Mouse (Mus musculus) left cerebral cortex, adult 9 months (tissue): ENCODE data around the gene Kcnk15.

Experiments used
- DNase-seq, 2 experiments: peaks; one replicate each; pipeline ENCODE4 v3.0.0; 2022; ENCODE audit warnings: low spot score in 2 of 2

Kcnk15 gene

GRCm38 (mm10) chr2:163853461-163853901, at the start of gene Kcnk15:
Gene Kcnk15 (plus strand): TSS chr2:163853651.
- no peak for DNase-seq

DNA sequence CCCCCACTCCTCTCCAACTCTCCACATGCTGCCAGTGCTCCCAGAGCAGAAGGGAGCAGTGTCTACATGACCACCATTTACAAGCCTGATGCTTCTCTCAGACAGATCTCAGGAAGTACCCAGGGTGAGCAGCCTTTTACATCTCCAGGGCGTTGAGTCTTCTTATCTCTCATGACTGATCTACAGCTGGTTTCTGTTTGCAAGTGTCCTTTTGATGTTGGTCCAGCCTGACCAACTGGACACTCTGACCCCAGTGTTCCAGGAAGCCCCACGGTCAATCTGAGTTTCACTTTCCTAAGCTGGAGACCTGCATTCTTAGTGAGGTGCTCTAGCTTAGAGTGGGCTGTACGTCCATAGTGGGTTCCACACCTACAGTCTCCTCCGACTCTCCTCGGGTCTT, 49.6 kb upstream of the Kcnk15 start:
- no peak for DNase-seq

GRCm38 (mm10) chr2:163809166-163809565, 44.3 kb upstream of the Kcnk15 start:
- DNase-seq = no peak

- no peak for DNase-seq
Measured at GRCm38 (mm10) chr2:163809704-163810103, 43.7 kb upstream of the Kcnk15 start.

- DNase-seq = no peak
Measured at GRCm38 (mm10) chr2:163813077-163813476, 40.4 kb upstream of the Kcnk15 start.

DNA sequence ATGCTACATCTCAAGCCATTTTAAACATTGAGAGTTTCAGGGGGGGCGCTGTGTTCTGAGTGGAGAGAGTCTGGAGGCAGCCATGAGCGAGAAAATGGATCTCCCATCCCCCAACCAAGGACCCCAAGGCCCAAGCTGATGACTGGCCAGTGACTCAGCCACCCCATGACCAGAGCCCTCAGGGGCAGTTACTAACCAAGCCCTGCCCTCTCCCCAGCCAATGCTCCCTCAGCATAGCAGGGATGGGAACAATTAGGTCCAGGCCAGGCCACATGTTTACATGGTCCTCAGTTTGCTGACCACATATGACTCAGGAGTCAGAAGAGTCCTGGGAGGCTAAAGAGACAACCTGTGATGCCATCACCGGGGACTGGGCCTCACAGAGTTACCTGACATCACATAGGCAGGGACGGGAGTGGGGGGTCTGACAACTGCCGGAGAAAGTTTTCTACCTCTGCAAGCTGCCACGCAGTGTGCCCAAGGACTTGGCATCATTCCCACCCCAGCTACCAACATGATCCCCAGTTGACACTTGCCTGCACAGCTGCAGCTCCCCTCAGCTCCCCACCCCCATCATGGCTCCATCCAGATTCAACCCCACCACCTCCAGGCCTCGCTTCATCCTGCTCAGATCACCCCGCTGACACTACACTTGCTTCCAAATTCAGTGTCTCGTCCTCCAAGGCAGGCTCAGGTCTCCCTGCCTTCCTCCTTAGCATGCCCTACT, 38.5 kb upstream of the Kcnk15 start:
- DNase-seq = no peak

DNA sequence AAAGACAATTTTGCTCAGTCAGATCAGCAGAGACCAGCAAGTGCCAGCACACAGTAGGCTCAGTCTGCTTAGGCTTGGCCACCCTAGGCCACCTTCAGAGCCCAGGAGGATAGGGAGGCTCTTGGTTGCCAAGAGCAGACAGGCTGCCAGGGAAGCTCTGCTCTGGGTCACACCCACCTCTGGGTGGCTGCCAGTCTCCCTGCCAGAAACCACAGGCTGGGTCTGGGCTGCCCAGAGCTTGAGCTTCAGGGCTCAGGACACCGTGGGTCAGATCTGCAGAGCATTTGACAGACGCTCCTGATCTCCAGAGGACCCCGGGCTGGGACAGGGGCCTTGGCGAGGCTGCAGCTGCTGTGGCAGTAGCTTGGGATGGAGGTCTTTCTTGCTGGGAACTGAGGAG, 32.8 kb upstream of the Kcnk15 start, which contains the start of gene Ccn5:
Gene Ccn5, plus strand, starts transcription at position 255 of the 400 bp plus-strand sequence.
- no peak for DNase-seq

GRCm38 (mm10) chr2:163823248-163823647, 30.2 kb upstream of the Kcnk15 start:
- peak in 1 of 2 experiments; percentile 16 for DNase-seq

GRCm38 (mm10) chr2:163823771-163824170, 29.7 kb upstream of the Kcnk15 start:
- DNase-seq = no peak

GRCm38 (mm10) chr2:163825861-163826260, 27.6 kb upstream of the Kcnk15 start:
- DNase-seq = no peak

DNA sequence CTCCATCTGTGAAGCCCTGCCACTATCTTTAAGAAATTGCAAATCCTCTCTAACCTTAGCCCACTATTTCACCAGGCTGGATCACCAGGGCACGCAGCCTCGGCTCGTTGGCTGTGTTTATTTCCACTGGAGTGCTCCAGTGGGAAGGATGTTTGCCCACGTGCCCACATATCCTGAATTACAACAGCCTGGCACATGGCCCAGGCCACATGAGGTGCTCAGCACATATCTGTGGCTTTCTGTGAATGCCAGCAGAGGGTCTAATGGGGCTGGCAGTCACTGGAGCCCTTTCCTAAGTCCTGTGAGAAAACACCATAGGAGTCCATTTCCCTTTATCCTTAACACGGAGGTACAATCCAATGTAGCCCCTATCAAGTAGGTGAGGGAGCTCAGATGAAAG, 27.0 kb upstream of the Kcnk15 start:
- no peak for DNase-seq

- DNase-seq = no peak
Measured at GRCm38 (mm10) chr2:163831163-163831562, 22.3 kb upstream of the Kcnk15 start.

GRCm38 (mm10) chr2:163838043-163838442, 15.4 kb upstream of the Kcnk15 start:
- peak; percentile 23 to 84 for DNase-seq

- DNase-seq = peak in 1 of 2 experiments; percentile 38
Measured at GRCm38 (mm10) chr2:163839519-163839918, 13.9 kb upstream of the Kcnk15 start.

- DNase-seq = no peak
Measured at GRCm38 (mm10) chr2:163842043-163842442, 11.4 kb upstream of the Kcnk15 start.

GRCm38 (mm10) chr2:163857233-163857632, 3.8 kb downstream of the Kcnk15 start:
- no peak for DNase-seq

- DNase-seq = peak in 1 of 2 experiments; percentile 53
Measured at GRCm38 (mm10) chr2:163858254-163858947, 5.0 kb downstream of the Kcnk15 start.

DNA sequence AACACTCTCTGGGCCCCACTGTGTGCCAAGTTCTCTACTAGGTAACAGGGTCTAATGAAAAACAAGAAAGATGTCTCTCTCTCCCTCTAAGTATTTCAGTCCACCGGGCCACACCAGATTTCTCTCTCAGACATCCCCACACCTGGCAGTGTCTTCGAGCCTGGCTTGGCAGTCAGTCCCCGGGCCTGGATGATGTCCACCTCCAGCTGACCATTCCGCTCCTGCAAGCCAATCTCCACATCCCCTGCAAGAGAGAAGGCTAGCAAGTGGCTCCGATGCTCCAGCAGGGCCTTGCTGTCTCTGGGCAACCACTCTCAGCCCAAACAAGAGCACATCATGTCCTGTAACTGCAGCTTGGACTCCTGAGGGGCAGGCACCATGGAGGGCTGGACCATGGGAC, 11.9 kb downstream of the Kcnk15 start:
- DNase-seq = no peak

DNA sequence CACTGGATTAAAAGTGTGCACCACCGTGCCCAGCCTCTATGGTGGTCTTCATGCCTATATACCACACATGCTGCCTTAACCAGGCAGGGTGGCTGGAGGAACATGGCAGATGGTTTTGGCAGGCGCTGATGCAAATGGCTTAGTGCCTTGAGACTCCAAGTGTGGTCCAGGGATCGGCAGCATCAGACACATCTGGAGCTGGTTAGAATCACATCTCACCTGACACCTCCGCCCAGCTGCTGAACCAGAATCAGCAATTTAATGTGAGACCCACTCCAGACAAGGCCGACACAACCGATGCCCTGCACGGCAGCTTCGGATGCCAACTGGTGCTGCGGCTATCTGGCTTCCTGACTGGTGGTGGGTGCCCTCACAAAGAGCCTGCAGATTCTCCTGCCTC, 12.6 kb downstream of the Kcnk15 start:
- DNase-seq = no peak

DNA sequence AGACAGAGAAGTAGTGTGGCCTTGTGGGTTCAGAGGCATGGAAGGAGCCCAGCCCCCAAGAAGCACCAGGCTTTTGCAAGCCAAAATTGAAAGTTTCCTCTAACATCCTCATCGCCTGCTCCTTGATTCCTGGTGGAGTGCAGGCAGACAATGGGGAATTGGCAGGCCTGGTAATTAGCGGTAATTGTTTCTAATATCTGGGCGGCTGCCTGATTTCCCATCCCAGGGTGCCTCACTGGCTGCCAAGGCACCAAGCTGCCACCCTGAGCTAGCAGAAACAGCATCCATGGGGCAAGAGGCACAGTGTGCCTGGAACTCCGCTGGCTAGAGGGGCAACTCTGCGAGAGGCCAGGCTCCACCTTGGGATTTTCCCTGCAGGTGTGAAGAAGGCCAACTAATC, 16.3 kb downstream of the Kcnk15 start:
- no peak for DNase-seq

DNA sequence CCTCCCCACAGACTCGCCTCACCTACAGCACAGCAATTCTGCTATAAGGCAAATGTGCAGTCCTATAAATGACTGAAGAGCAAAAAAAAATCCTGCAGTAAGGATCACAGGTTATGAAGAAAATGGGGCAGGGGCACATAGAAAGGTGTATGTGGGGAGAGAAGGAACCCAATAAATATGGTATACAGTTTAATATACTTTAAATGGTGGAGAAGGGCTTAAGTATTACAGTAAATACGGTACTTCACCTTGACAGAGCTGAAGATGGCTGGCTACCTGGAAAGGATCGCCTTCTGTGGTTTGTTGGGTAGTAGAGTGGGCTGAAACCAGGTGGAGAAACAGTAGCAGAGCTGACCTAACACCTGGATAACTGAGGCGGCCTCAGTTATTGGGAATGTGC, 17.8 kb downstream of the Kcnk15 start:
- no peak for DNase-seq

DNA sequence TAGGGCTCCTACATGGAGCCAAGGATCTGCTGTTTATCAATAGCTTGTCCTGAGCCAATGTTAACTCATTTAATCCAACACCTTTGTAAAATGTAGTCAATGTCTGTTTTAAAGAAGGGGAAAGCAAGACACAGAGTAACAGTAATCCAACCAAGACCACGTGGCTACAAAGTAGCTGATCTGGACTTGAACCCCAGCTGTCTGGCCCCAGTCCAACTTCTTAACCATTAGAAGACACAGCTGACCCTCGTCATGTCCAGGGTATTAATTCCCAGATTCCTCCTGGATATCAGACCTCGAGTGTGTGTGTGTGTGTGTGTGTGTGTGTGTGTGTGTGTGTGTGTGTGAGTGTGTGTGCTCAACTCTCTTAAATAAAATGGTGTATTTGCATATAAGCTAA, 18.5 kb downstream of the Kcnk15 start:
- DNase-seq = no peak

DNA sequence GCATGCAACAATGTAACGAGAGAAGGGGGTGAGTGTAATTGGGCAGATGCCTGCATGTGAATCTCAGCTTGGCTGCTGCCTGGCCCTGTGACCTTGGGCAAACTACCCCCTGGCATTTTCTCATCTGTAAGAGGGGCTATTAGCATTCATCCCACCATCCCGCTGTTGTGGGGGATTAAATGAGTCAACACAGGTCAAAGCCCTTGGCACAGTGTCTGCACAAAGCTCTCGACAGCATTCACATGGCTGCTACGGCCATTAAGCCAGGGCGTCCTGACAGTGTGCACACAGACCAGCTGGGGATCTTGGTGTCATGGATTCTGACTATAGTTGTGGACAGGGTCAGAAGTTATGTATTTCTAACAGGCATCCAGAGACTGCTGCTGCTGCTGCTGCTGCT, 21.4 kb downstream of the Kcnk15 start:
- no peak for DNase-seq
